Mouse (Mus musculus): Measurements from ENCODE around the gene Ctps.

Ctps gene

DNA sequence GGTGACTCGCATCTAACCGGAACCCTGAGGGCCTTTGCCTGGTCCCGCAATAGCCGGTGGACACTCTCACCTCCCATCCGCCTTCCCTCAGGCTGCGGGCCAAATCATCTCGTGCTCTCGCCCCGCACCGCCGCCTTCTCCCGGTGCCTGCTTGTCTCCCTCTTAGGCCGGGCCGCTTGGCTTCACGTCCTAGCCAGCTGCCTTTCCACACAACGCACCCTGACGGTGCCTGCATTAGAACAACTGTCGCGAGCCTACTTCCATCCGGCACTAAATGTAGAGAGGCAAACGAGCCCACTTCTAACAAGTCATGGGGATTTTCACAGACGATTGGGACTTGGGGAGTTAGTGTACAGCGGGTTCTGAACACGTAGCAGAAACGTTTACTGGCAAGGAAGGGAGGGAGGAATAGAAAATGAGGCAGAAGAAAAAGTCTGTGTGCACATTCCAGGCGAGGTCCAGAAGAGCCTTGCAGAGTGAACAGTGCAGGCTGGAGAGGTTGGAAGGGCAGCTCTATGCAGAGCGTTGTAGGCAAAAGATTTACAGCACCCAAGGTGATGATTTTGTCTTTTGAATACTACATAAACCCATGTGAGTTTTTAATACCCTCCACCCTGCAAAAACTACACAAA, 478 bp upstream of the Ctps start:
- no peak for DNase-seq (ENCODE audit: low spot score)

DNA sequence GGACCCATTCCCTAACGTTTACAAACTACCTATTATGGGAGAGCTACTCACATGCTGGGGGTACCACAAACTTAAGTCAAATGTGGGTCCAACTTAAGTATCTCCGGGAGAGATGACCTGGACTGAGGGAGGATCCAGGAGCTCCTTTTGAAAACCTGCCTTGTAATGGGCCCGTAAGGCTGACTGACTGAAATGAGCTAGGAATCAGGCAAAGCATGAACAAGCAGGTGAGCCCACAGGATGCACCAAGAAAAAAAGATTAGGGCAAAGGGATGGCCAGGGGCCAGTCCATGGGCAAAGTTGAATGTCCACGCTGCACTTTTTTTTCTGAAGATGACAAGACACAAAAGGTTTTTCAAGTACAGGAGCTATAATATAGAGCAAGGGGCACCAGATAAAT, 1.1 kb downstream of the Ctps start:
- no peak for DNase-seq (ENCODE audit: low spot score)

DNA sequence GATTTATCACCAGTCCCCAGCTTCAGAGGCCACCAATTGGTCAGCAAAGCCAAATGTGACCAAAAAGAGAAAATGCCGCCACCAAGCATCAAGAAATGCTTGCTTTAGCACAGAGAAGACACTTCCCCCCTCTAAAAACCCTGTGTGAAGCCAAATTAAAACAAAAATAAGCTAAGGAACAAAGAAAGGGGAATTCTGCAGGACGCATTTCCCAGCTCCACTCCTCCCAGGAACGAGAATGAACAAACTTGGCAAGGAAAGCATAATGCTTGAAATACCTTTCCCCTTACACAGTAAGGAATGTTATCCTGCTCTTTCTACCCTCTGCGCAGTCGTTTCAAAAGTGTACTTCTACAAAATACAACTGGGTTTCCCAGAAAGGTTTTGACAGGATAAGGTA, 2.1 kb downstream of the Ctps start:
- no peak for DNase-seq (ENCODE audit: low spot score)

DNA sequence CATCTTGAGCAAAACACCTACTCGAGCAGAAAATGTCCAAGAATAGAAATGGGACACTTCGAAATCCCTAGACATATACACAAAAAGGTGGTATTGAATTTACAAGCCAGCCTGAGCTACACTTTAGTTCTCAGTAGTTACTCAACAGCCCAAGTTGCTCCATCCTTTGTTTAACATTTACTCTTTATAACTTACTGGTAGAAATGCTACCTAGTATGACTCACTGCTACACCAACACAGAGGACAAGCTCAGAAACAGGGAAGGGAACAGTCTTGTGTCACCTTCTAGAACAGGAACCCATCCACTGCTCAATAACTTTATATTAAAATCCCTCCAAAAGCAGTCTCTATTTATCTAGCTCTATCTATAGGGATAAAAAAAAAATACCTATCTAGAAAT, 4.3 kb downstream of the Ctps start:
- DNase-seq (ENCODE audit: low spot score): no peak

DNA sequence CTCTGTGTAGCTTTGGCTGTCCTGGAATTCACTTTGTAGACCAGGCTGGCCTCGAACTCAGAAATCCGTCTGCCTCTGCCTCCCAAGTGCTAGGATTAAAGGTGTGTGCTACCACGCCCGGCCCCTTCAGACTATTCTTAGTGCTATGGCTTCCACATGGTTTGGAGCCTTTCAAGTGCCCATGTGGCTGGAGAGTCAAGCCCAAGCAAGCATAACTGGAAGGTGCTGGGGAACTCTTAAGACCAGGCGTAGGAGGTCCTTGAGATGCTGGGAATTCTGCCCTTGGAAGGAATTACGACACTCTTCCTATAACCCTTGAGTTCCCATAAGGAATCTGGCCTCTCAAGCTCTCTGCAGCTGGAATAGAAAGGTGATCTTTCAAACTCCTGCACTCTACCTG, 13.5 kb downstream of the Ctps start:
- DNase-seq (ENCODE audit: low spot score): no peak

DNA sequence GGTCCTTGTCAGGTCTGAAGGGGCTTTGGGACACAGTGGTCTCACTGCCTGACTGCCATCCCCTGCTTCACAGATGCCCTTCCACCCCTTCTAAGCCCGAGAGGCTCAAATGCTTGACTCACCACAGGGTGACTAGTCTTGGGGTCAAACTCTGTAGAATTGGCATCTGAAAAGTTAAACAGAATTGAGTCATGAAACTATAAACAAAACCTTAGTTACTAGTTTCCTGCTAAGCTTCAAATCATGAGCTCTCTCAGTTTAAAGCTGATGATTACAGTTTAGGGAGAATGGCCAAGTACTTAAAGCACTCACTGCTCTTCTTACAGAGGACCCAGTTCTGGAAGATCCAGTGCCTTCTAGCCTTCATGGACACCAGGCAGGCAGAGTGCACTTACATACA, 25.2 kb downstream of the Ctps start:
- no peak for DNase-seq (ENCODE audit: low spot score)

DNA sequence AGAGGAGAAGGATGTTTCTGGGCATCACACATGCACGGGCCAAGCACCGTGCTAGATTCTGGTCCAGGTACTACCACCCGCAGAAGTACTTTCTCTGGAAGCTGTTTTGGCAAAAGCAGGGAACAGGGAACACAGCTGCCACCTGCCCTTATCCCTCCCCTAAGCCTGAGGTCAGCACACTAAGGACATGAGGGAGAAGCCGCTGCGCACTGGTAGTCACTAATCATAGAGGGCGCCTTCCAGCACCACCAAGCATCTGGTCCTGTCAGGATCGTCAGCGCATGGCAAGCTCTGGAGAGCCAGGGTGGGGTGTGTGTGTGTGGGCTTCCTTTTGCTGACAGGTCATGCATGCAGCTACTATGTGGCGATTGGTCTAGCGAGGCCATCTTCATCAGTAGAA, 31.4 kb downstream of the Ctps start:
- no peak for DNase-seq (ENCODE audit: low spot score)

DNA sequence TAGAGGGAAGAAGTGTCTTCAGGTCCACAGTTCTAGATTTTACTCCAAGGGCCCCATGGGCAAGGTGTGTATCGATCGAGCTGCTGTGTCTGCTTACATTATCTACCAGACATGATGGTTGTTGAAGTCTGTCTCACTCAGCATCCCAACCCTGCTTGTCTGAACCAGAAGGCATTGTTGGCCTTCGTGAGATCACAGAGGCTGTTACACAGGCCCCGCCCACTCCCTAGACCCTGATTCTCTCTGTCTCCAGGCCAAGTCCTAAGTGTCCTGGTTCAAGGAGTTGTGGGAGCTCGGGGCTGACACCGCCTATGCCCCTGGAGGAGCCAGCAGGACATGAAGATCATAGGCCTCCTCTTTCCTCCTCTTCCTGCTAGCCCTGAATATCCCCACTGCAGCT, 38.1 kb downstream of the Ctps start, which contains the start of gene Slfnl1:
Gene Slfnl1 (plus strand): TSS at position 246 of the 400 bp plus-strand sequence.
- no peak for DNase-seq (ENCODE audit: low spot score)

DNA sequence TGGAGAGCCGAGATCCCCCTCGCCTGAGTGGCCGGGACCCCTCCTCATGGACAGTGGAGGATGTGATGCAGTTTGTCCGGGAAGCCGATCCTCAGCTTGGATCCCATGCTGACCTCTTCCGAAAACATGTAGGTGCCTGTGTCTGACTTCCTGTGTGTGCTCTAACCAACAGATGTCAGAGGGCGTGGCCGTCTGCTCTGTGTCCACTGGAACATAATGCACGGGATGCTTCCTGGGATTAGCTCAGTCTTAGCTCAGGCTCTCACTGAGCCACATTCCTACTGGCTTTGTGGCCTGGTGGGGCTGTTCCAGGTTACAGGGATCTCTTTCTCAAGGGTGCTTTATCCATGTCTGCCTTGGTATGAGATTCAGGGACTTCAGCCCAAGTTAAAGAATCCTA, 41.9 kb downstream of the Ctps start:
- DNase-seq (ENCODE audit: low spot score): no peak

DNA sequence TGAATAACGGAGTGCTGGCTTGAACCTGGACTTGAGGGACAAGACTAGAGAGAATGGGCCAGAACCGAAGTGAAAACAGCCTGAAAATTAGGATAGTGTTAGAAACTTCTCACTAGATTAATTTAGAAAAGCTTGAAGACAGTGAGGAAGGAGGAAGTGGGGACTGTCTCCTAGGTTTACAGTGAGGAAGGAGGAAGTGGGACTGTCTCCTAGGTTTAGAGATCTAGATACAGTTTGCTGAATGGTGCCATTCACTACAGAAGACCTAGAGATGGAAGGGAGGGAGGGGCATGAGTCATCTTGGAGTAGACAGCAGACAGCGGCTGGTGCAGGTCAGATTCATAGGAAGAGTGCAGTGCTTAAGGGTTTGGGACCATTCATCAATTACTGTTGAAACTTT, 47.0 kb downstream of the Ctps start:
- no peak for DNase-seq (ENCODE audit: low spot score)

DNA sequence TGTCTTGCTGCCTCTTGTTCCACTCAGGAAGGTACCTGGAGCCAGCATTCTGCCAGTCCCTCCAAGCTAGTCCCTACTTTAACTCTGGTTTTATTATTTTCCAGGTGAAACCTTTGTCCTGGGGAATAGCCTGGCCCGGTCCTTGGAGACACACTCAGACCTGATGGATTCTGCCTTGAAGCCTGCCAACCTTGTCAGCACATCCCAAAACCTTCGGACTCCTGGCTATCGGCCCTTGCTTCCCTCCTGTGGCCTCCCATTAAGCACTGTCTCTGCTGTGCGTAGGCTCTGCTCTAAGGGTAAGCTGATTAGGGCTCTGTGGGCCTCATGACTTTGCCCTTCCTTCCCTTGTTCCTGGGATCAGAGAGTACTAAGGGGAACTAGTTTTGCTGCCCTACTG, 47.7 kb downstream of the Ctps start:
- DNase-seq (ENCODE audit: low spot score): no peak

DNA sequence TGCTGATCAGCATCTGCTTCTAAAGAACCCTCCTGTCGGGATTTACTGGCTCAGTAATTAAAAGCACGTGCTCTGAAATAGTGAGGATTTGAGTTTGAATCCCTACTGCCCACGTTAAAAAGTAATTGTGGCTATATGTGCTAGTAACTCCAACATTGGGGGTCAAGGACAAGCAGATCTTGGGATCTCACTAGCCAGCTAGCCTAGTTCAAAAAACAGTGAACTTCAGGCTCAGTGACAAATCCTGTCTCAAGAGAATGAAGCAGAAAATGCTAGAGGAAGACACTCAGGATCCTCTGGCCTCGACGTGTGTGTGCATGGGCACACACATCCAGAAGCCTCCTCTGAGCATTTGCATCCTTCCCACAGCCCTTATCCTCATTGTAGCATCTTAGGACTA, 48.3 kb downstream of the Ctps start:
- no peak for DNase-seq (ENCODE audit: low spot score)

DNA sequence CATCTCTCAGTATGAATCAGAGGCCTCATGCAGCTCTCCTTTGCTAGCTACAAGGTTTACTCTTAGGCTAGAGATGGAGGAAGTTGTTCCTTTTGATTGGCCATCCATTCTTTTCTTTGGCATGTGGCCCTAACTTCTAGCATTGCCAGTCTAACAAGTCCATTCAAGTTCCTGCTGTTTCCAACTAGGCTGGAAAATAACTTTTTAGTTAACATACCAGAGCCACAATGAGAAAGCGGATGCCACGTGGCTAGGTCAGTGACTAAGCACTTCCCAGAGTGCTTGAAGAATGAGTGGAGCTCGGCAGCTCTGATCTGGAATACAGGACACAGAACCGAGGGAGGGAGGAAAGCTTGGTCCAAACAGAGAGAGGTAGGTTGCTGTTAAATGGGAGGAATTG, 52.7 kb downstream of the Ctps start:
- no peak for DNase-seq (ENCODE audit: low spot score)

DNA sequence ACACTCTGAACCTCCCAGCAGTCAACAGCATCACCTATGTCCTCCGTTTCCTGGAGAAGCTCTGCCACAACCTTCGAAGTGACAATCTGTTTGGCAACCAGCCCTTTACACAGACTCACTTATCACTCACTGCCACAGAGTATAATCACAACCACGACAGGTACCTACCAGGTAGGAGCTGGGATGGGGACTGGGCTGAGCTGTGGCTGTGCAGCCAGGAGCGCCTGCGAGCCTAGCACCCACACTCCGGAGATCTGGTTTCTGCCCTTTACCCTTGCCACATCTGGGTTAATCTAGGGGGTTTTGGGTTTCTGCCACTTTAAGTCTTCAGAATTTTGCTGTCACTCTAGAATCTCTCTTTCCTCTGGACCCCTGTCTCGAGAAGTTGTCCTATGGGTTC, 53.2 kb downstream of the Ctps start:
- no peak for DNase-seq (ENCODE audit: low spot score)

DNA sequence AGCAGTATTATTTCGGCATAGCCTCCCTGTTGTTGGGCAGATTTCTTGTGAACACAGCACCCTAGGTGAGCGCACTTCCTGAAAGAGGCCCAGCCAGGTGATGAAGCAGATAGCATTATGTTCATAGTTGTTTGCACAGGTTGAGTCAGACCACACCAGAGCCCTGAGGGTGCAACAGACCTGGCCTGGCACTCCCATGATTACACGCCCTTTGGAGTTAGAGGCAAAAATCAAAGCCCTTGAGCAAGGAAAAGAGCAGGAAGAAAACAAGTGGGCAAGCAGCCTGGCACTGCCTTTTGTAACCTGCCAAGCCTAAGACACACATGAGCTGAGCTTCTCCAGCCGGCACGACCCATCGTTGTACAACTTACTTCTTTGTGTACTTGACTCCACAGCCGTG, 53.6 kb downstream of the Ctps start:
- no peak for DNase-seq (ENCODE audit: low spot score)

DNA sequence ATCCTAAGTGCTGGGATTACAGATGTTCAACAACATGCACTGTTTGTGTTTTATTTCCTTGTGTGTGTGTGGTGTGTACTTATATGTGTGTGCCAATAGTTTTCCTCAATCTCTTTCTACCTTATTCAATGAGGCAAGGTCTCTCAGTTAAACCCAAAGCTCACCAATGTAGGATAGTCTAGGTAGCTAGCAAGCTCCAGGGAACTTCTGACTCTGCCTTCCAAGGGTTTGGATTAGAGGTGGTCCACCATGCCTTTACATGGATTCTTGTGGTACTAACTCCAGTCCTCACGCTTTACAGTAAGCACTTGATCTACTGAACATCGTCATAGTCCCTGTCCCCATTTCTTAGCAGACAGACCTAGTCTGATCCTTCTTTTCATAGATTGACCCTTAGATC, 55.7 kb downstream of the Ctps start:
- DNase-seq (ENCODE audit: low spot score): no peak

DNA sequence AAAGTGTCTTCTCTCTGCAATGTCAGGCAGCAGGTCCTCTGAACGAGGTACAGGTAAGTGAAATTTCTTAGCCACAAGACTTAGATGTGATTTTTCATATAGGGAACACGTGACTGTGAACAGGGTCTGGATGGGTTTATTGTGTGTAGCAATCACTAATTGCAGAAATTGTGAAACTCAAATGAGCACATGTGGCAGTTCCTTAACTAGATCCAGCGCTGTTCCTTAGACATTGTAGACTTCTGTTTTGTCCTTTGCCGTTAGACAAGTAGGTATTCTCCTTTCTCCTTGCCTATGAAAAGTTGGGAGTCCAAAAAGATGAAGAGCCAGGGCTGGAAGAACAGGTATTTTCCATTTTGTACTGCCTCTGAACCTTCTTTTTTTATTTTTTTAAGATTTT, 58.9 kb downstream of the Ctps start:
- no peak for DNase-seq (ENCODE audit: low spot score)

DNA sequence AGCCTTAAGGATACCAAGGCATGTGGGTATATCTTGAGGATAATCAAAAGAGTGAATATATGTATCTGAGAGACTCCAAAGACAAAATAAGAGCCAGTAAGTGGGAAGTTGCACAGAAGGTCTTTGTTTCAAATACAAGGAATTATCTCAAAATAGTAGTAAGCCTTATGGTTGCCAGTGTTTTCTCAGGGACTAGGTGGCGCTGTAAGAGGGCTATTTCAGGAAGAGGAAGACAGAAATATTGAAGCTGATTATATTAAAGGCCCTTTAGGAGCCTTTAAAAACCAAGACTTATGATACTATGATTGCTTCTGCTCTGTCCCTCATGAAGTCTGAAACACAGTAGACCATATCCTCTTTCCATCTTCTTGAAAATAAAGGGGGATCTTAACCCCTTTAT, 63.1 kb downstream of the Ctps start:
- DNase-seq (ENCODE audit: low spot score): no peak
